Mouse (Mus musculus) liver, embryonic 15.5 days (tissue): ENCODE data around the gene Ascl4. TPM values are rescaled to one million over a fixed set of nuclear protein-coding genes. Genes with fewer than 3 reads are reported as not detected.
A peak's percentile ranks its signal among the peaks of the same experiment; 100 is the strongest.

ENCODE experiments used
- ATAC-seq: fragments of 200-750 bp; cut with Nextera tagmentation; 2 replicates; pipeline ENCODE4 v1.8.0; 2017; ENCODE audit warnings: moderate number of reproducible peaks, mild to moderate bottlenecking, moderate library complexity; ENCODE audit not compliant: insufficient read depth
- H3K27ac ChIP-seq: fragments of 300-500 bp; sonication (generic); replicated peaks from 2 replicates; pipeline ENCODE4 v1.5.1; 2015; ENCODE audit warnings: mild to moderate bottlenecking, inconsistent platforms
- H3K27me3 ChIP-seq: fragments of 300-500 bp; sonication (generic); 2 replicates; pipeline ENCODE4 v1.6.1; 2015; ENCODE audit warnings: mild to moderate bottlenecking, inconsistent platforms
- H3K36me3 ChIP-seq: fragments of 300-500 bp; sonication (generic); replicated peaks from 2 replicates; pipeline ENCODE4 v1.6.1; 2015; ENCODE audit warnings: moderate library complexity, mild to moderate bottlenecking, inconsistent platforms
- H3K4me1 ChIP-seq: fragments of 300-500 bp; sonication (generic); replicated peaks from 2 replicates; pipeline ENCODE4 v1.6.1; 2015; ENCODE audit warnings: inconsistent platforms
- H3K4me2 ChIP-seq: fragments of 300-500 bp; sonication (generic); 2 replicates; pipeline ENCODE4 v1.6.1; 2015; ENCODE audit warnings: moderate library complexity, mild to moderate bottlenecking, inconsistent platforms
- H3K4me3 ChIP-seq: fragments of 300-500 bp; sonication (generic); replicated peaks from 2 replicates; pipeline ENCODE4 v1.5.1; 2015; ENCODE audit warnings: mild to moderate bottlenecking, inconsistent platforms
- H3K9ac ChIP-seq: fragments of 300-500 bp; sonication (generic); 2 replicates; pipeline ENCODE4 v1.6.1; 2015; ENCODE audit warnings: moderate library complexity, mild to moderate bottlenecking, inconsistent platforms
- H3K9me3 ChIP-seq: fragments of 300-500 bp; sonication (generic); replicated peaks from 2 replicates; pipeline ENCODE4 v1.6.1; 2016; ENCODE audit warnings: inconsistent platforms
- WGBS: fragments of 180-500 bp; shearing (Covaris S2); methylation state at CpG from one replicate; pipeline ENCODE4 v1.1.7; 2015; ENCODE audit warnings: mixed read lengths; ENCODE audit not compliant: insufficient replicate concordance; 5-methylcytosine and 5-hydroxymethylcytosine counted together
- polyA plus RNA-seq: library from polyadenylated mRNA; unstranded; fragments of >200 nt; fragmentation: Nextera tagmentation; extraction: Ambion mirVana; gene quantifications from 2 replicates; pipeline ENCODE4 v1.2.1, GENCODE M21; 2015

The Ascl4 gene
- polyA plus RNA-seq = not detected in 2 replicates

- no peaks in the 10 kb centered on the region for H3K9me3 ChIP-seq
- H3K4me1 ChIP-seq = peaks cover 11% of the 10 kb centered on the region
- ATAC-seq = no peak
- H3K36me3 ChIP-seq = no peaks in the 10 kb centered on the region
- no peak within 1 kb of the TSS for H3K27ac ChIP-seq
- peak within 1 kb of the TSS; percentile 52 for H3K4me3 ChIP-seq
- H3K4me2 ChIP-seq = peak within 1 kb of the TSS; percentile 79
- no peak within 1 kb of the TSS; the same call in 1 of the 2 replicates for H3K9ac ChIP-seq
- H3K27me3 ChIP-seq = peaks cover 67% of the 10 kb centered on the region
- 2% methylated on average over 23 of the region's 23 CpGs for WGBS
Observed at GRCm38 (mm10) chr10:85927676-85928445, at the start of gene Ascl4. Gene Ascl4, plus strand, starts transcription at chr10:85927681.

- H3K27me3 ChIP-seq = no peaks in the 10 kb centered on the region
- peaks cover 91% of the 10 kb centered on the region for H3K36me3 ChIP-seq
Observed at GRCm38 (mm10) chr10:85879886-85880486, 47.5 kb upstream of the Ascl4 start.

GRCm38 (mm10) chr10:85916498-85917309 lies 10.8 kb upstream of the Ascl4 start, which contains the start of gene Prdm4:
Gene Prdm4, minus strand, starts transcription at chr10:85917142.
- peak within 1 kb of the TSS; percentile 78 for H3K4me3 ChIP-seq

More at GRCm38 (mm10) chr10:85879886-85880486, 47.5 kb upstream of the Ascl4 start:
- H3K4me1 ChIP-seq = no peaks in the 10 kb centered on the region
- no peak overlapping the region for H3K4me3 ChIP-seq
- H3K9ac ChIP-seq = no peak overlapping the region
- no peak for ATAC-seq
- H3K9me3 ChIP-seq = no peaks in the 10 kb centered on the region
- 78% methylated on average over 8 of the region's 8 CpGs for WGBS
- no peak overlapping the region for H3K27ac ChIP-seq
- H3K4me2 ChIP-seq = no peak overlapping the region

GRCm38 (mm10) chr10:85928499-85929207 lies 1.2 kb downstream of the Ascl4 start:
- no peak; the same call in 1 of the 2 replicates for ATAC-seq
- Histone ChIP-seq H3K27me3 (peaks cover 60% of the 10 kb centered on the region), H3K9ac (no peak overlapping the region; the same call in 1 of the 2 replicates), H3K9me3 (no peaks in the 10 kb centered on the region), H3K27ac (no peak overlapping the region), H3K4me3 (peak overlapping the region; percentile 52), H3K4me1 (peaks cover 11% of the 10 kb centered on the region), H3K36me3 (no peaks in the 10 kb centered on the region), H3K4me2 (peak overlapping the region; percentile 79)
- WGBS = 1% methylated on average over 60 of the region's 63 CpGs

More at GRCm38 (mm10) chr10:85916498-85917309, 10.8 kb upstream of the Ascl4 start, which contains the start of gene Prdm4:
- H3K4me2 ChIP-seq = peak within 1 kb of the TSS; percentile 96
- H3K27ac ChIP-seq = peak within 1 kb of the TSS; percentile 90
- H3K9ac ChIP-seq = peak within 1 kb of the TSS; percentile 82
- H3K27me3 ChIP-seq = peaks cover 14% of the 10 kb centered on the region
- peaks cover 25% of the 10 kb centered on the region for H3K36me3 ChIP-seq
- under 1% methylated on average over 79 of the region's 90 CpGs for WGBS
- no peaks in the 10 kb centered on the region for H3K9me3 ChIP-seq
- peaks cover 27% of the 10 kb centered on the region for H3K4me1 ChIP-seq
- peak; percentile 98 for ATAC-seq

- no peak for ATAC-seq
- no peaks in the 10 kb centered on the region for H3K36me3 ChIP-seq
- no peaks in the 10 kb centered on the region for H3K9me3 ChIP-seq
- WGBS = 46% methylated on average over 11 of the region's 11 CpGs
- H3K4me2 ChIP-seq = no peak overlapping the region
- H3K27ac ChIP-seq = no peak overlapping the region
- H3K27me3 ChIP-seq = peaks cover 55% of the 10 kb centered on the region
- H3K9ac ChIP-seq = no peak overlapping the region
- H3K4me1 ChIP-seq = peaks cover 11% of the 10 kb centered on the region
- no peak overlapping the region for H3K4me3 ChIP-seq
Observed at GRCm38 (mm10) chr10:85929208-85929591, 1.7 kb downstream of the Ascl4 start.

- Histone ChIP-seq H3K4me1 (peaks cover 11% of the 10 kb centered on the region), H3K4me3 (no peak overlapping the region), H3K36me3 (no peaks in the 10 kb centered on the region), H3K9me3 (no peaks in the 10 kb centered on the region), H3K27ac (no peak overlapping the region), H3K4me2 (no peak overlapping the region), H3K9ac (no peak overlapping the region), H3K27me3 (peaks cover 55% of the 10 kb centered on the region)
- no peak for ATAC-seq
- WGBS = 66% methylated on average over 11 of the region's 11 CpGs
Observed at GRCm38 (mm10) chr10:85929962-85930361, 2.5 kb downstream of the Ascl4 start.

- no peak for ATAC-seq
- H3K9ac ChIP-seq = no peak overlapping the region
- H3K4me2 ChIP-seq = no peak overlapping the region
- 80% methylated on average over 6 of the region's 6 CpGs for WGBS
- no peak overlapping the region for H3K27ac ChIP-seq
- H3K4me1 ChIP-seq = no peaks in the 10 kb centered on the region
- no peaks in the 10 kb centered on the region for H3K9me3 ChIP-seq
- peaks cover 52% of the 10 kb centered on the region for H3K36me3 ChIP-seq
- peaks cover 2% of the 10 kb centered on the region; the same call in 1 of the 2 replicates for H3K27me3 ChIP-seq
- H3K4me3 ChIP-seq = no peak overlapping the region
Observed at GRCm38 (mm10) chr10:85936280-85936965, 8.9 kb downstream of the Ascl4 start.

- ATAC-seq = no peak
- H3K27me3 ChIP-seq = no peaks in the 10 kb centered on the region
- H3K4me2 ChIP-seq = no peak overlapping the region
- H3K4me1 ChIP-seq = no peaks in the 10 kb centered on the region
- no peak overlapping the region for H3K27ac ChIP-seq
- H3K9me3 ChIP-seq = no peaks in the 10 kb centered on the region
- H3K36me3 ChIP-seq = peaks cover 93% of the 10 kb centered on the region
- H3K9ac ChIP-seq = no peak overlapping the region
- 85% methylated on average over 8 of the region's 8 CpGs for WGBS
- H3K4me3 ChIP-seq = no peak overlapping the region
Observed at GRCm38 (mm10) chr10:85948483-85949196, 21.2 kb downstream of the Ascl4 start.

- WGBS = 72% methylated on average over 6 of the region's 6 CpGs
- Histone ChIP-seq H3K36me3 (peaks cover 83% of the 10 kb centered on the region), H3K4me2 (no peak overlapping the region), H3K27me3 (no peaks in the 10 kb centered on the region), H3K9me3 (no peaks in the 10 kb centered on the region), H3K27ac (no peak overlapping the region), H3K4me1 (peaks cover 6% of the 10 kb centered on the region), H3K9ac (no peak overlapping the region), H3K4me3 (no peak overlapping the region)
- no peak for ATAC-seq
Observed at GRCm38 (mm10) chr10:85951765-85952443, 24.4 kb downstream of the Ascl4 start.
